Mouse (Mus musculus): ENCODE measurements at regions not wholly inside any gene's neighbourhood (a gene's known extent, or its start where the extent isn't known, plus 50 kb on each side); places are given as distances from the start of the nearest gene placed in this dataset.

DNA sequence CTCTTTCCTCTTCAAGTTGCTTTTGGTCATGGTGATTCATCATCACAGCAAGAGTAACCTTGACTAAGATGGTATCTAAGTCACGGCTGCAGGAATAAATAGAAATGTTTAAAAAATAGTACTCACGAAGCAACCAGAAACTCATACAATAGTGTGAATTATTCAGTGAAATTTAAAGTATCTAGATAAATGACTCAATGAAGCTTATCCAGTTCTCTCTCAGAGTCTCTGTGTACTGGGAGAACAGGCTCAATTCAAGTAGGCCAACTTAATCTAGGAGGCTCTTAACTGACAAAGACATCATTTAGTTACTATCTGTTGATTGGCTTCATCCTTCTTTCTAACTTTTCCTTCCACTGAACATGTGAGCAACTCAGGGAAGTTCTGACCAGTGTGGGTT, 175.5 kb upstream of the Pcdh15 start:
- Histone ChIP-seq H3K9me3 (ENCODE audit: control insufficient read depth, low read length) (no peaks in the 10 kb centered on the region), H3K27ac (replicated peaks; ENCODE audit: low read depth, low read length) (no peak overlapping the region), H3K36me3 (ENCODE audit: control insufficient read depth, insufficient read depth, low read length) (no peaks in the 10 kb centered on the region), H3K4me3 (replicated peaks; ENCODE audit: low read depth, low read length) (no peak overlapping the region), H3K4me2 (ENCODE audit: low read length) (no peak overlapping the region), H3K9ac (replicated peaks; ENCODE audit: low read length) (no peak overlapping the region), H3K4me1 (ENCODE audit: control insufficient read depth, insufficient read depth, low read length) (no peaks in the 10 kb centered on the region), H3K27me3 (ENCODE audit: control insufficient read depth, insufficient read depth, low read length) (no peaks in the 10 kb centered on the region)
- no peak for ATAC-seq (ENCODE audit: low FRiP score, low TSS enrichment)
- DNase-seq, result no peak
- WGBS, result 83% methylated on average over 2 of the region's 2 CpGs

DNA sequence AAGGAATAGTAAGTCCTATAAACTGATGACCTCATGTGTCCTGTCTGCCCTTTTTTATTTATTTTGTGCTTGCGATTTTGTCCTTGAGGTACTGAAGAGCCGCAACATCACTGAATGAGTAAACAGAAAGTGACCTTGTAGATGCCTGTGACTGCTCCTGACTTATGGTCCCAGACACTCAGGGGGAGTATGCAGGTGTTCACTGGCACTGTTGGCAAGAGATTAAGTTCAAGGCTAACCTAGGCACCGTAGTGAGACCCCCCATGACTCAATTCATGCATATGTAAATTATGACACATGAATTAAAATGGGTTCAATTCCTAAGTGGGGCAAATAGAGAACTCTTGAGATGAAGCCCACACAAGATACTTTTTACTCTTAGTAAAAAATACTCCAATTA, 142.2 kb upstream of the Pcdh15 start:
- Histone ChIP-seq H3K4me2 (ENCODE audit: low read length) (no peak overlapping the region), H3K27ac (replicated peaks; ENCODE audit: low read depth, low read length) (no peak overlapping the region), H3K9ac (replicated peaks; ENCODE audit: low read length) (no peak overlapping the region), H3K36me3 (ENCODE audit: control insufficient read depth, insufficient read depth, low read length) (no peaks in the 10 kb centered on the region), H3K9me3 (ENCODE audit: control insufficient read depth, low read length) (no peaks in the 10 kb centered on the region), H3K4me3 (replicated peaks; ENCODE audit: low read depth, low read length) (no peak overlapping the region), H3K27me3 (ENCODE audit: control insufficient read depth, insufficient read depth, low read length) (no peaks in the 10 kb centered on the region), H3K4me1 (ENCODE audit: control insufficient read depth, insufficient read depth, low read length) (no peaks in the 10 kb centered on the region)
- DNase-seq (no peak), ATAC-seq (ENCODE audit: low FRiP score, low TSS enrichment) (no peak)
- WGBS, result 68% methylated on average over 3 of the region's 3 CpGs

DNA sequence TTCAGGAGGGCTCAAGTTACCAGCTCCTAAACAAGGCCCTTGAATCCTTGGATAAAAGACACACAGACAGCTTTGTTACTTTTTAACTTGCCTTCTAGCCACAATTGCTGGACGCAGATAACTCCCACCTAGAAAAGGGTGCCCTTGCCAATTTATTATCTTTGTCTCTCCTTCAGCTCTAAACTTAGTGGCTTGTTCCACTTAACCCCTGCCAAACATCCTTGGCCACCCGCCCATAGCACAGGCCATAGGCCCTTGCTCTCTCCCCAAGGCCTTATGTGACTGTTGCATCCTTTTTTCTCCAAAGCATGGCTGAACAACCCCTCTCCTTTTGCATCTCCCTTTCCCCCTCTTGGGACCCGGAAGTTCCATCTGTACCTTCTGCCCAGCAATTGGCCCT, 139.1 kb upstream of the Pcdh15 start:
- WGBS, result 79% methylated on average over 3 of the region's 3 CpGs
- no peaks in the 10 kb centered on the region for H3K9me3 ChIP-seq (ENCODE audit: control insufficient read depth, low read length)
- no peak overlapping the region for H3K9ac ChIP-seq (replicated peaks; ENCODE audit: low read length)
- H3K4me1 ChIP-seq (ENCODE audit: control insufficient read depth, insufficient read depth, low read length), result no peaks in the 10 kb centered on the region
- DNase-seq (no peak), ATAC-seq (ENCODE audit: low FRiP score, low TSS enrichment) (no peak)
- H3K4me3 ChIP-seq (replicated peaks; ENCODE audit: low read depth, low read length), result no peak overlapping the region
- H3K36me3 ChIP-seq (ENCODE audit: control insufficient read depth, insufficient read depth, low read length), result no peaks in the 10 kb centered on the region
- H3K4me2 ChIP-seq (ENCODE audit: low read length), result no peak overlapping the region
- no peaks in the 10 kb centered on the region for H3K27me3 ChIP-seq (ENCODE audit: control insufficient read depth, insufficient read depth, low read length)
- no peak overlapping the region for H3K27ac ChIP-seq (replicated peaks; ENCODE audit: low read depth, low read length)

DNA sequence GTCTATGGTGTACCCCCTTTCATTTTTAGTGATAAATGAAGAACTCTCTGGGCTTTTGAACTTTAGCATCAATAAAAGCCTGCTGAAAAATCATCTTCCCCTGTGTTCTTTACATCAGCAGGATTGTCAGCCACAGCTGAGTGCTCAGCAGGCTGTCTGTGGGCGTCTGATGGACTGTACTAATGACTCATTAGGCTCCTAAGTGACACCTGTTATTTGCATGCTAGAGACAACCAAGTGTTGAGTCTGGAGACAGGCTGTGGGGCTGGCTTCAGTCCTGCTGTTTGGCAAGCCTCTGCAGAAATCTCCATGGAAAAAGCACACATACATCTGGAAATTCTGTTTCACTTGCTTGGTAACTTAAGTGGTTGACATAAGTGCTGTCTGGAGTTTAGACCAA, 117.8 kb upstream of the Pcdh15 start:
- no peak for DNase-seq
- WGBS, result 41% methylated on average over 1 of the region's 1 CpGs

DNA sequence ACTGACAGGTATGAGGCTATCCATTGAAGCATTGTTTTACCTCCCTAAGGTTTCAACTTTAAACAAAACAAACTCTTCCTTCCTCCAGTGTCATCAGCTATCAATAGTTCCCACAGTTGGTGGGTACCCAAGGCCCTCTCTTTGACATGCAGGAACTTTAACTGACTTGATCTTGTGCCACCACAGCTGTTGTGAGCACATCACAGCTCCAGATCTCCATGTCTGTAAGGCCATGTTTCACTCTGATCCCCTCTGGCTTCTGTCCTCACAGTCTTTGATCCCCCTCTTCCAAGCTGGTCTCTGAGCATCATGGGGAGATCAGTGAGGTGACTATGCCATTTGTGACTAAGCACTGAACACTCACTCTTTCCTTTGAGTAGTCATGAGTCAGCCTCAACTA, 110.8 kb upstream of the Pcdh15 start:
- no peaks in the 10 kb centered on the region for H3K4me1 ChIP-seq (ENCODE audit: control insufficient read depth, insufficient read depth, low read length)
- H3K36me3 ChIP-seq (ENCODE audit: control insufficient read depth, insufficient read depth, low read length), result no peaks in the 10 kb centered on the region
- no peak overlapping the region for H3K4me2 ChIP-seq (ENCODE audit: low read length)
- H3K9me3 ChIP-seq (ENCODE audit: control insufficient read depth, low read length), result no peaks in the 10 kb centered on the region
- H3K4me3 ChIP-seq (replicated peaks; ENCODE audit: low read depth, low read length), result no peak overlapping the region
- no peak for DNase-seq
- no peak overlapping the region for H3K9ac ChIP-seq (replicated peaks; ENCODE audit: low read length)
- H3K27ac ChIP-seq (replicated peaks; ENCODE audit: low read depth, low read length), result no peak overlapping the region
- no peak for ATAC-seq (ENCODE audit: low FRiP score, low TSS enrichment)
- no peaks in the 10 kb centered on the region for H3K27me3 ChIP-seq (ENCODE audit: control insufficient read depth, insufficient read depth, low read length)

More for the DNA sequence above, 117.8 kb upstream of the Pcdh15 start:
- no peak for ATAC-seq (ENCODE audit: low FRiP score, low TSS enrichment)
- Histone ChIP-seq H3K27ac (replicated peaks; ENCODE audit: low read depth, low read length) (no peak overlapping the region), H3K9ac (replicated peaks; ENCODE audit: low read length) (no peak overlapping the region), H3K4me3 (replicated peaks; ENCODE audit: low read depth, low read length) (no peak overlapping the region), H3K9me3 (ENCODE audit: control insufficient read depth, low read length) (no peaks in the 10 kb centered on the region), H3K4me2 (ENCODE audit: low read length) (no peak overlapping the region), H3K36me3 (ENCODE audit: control insufficient read depth, insufficient read depth, low read length) (no peaks in the 10 kb centered on the region), H3K27me3 (ENCODE audit: control insufficient read depth, insufficient read depth, low read length) (no peaks in the 10 kb centered on the region), H3K4me1 (ENCODE audit: control insufficient read depth, insufficient read depth, low read length) (no peaks in the 10 kb centered on the region)

DNA sequence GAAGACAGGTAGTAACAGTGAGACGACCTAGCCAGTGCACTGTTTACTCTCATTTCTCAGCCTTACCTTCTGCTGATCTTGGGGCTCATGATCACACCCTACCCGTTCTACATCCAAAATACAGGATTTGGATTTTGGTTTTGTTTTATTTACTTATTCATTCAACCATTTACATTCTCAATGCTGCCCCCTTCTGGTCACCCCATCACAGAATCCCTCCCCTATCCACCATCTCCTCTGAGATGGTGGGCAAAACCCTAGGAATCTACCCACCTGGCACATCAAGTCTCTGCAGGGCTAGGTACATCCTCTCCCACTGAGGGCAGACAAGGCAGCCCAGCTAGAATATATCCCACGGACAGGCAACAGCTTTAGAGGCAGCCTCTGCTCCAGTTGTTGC, 88.2 kb upstream of the Pcdh15 start:
- H3K27me3 ChIP-seq (ENCODE audit: control insufficient read depth, insufficient read depth, low read length), result no peaks in the 10 kb centered on the region
- no peak overlapping the region for H3K27ac ChIP-seq (replicated peaks; ENCODE audit: low read depth, low read length)
- H3K9me3 ChIP-seq (ENCODE audit: control insufficient read depth, low read length), result no peaks in the 10 kb centered on the region
- no peak overlapping the region for H3K4me3 ChIP-seq (replicated peaks; ENCODE audit: low read depth, low read length)
- 78% methylated on average over 3 of the region's 3 CpGs for WGBS
- no peak overlapping the region for H3K4me2 ChIP-seq (ENCODE audit: low read length)
- H3K4me1 ChIP-seq (ENCODE audit: control insufficient read depth, insufficient read depth, low read length), result no peaks in the 10 kb centered on the region
- no peaks in the 10 kb centered on the region for H3K36me3 ChIP-seq (ENCODE audit: control insufficient read depth, insufficient read depth, low read length)
- H3K9ac ChIP-seq (replicated peaks; ENCODE audit: low read length), result no peak overlapping the region
- DNase-seq (no peak), ATAC-seq (ENCODE audit: low FRiP score, low TSS enrichment) (no peak)

DNA sequence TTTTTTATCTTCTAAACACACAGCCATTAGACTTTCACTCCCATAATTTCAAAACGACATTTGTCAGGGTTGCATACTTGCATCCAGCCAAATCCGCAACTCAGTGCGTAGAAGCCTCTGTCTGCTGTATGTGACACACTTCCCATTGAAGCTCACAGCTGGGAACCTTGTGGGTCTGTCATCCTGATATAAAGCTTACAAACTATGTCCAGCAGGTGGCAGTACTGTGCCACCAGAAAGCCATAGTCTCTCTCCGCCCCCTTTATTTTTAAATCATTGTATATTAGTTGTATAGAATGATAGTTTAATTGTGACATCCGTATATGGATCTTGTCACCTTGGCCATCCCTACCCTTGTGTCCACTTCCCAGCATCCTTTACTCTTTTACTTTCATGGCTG, 87.3 kb upstream of the Pcdh15 start:
- DNase-seq, result peak; percentile 28
- H3K9me3 ChIP-seq (ENCODE audit: control insufficient read depth, low read length), result no peaks in the 10 kb centered on the region
- no peaks in the 10 kb centered on the region for H3K4me1 ChIP-seq (ENCODE audit: control insufficient read depth, insufficient read depth, low read length)
- H3K27ac ChIP-seq (replicated peaks; ENCODE audit: low read depth, low read length), result no peak overlapping the region
- 65% methylated on average over 5 of the region's 5 CpGs for WGBS
- ATAC-seq (ENCODE audit: low FRiP score, low TSS enrichment), result no peak
- no peak overlapping the region for H3K4me2 ChIP-seq (ENCODE audit: low read length)
- no peaks in the 10 kb centered on the region for H3K27me3 ChIP-seq (ENCODE audit: control insufficient read depth, insufficient read depth, low read length)
- no peak overlapping the region for H3K4me3 ChIP-seq (replicated peaks; ENCODE audit: low read depth, low read length)
- no peak overlapping the region for H3K9ac ChIP-seq (replicated peaks; ENCODE audit: low read length)
- no peaks in the 10 kb centered on the region for H3K36me3 ChIP-seq (ENCODE audit: control insufficient read depth, insufficient read depth, low read length)

DNA sequence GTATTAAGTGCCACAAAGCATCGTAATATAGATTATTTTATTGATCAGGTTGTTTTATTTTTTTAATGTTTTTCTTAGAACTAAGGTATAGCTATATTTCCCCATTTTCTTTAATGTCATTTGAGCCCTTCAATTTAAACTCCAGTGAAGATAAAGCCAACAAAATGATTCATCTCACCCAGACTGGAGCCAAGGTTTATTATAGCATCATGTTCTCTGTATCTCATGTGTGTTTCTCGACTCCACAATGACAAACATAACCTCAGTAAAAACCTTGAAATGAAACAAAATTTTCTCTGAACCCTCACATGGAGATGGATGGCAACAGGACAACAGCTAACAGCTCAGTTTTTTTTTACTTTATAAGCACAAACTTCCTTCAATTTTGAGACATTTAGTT, 61.7 kb upstream of the Pcdh15 start:
- Histone ChIP-seq H3K27me3 (ENCODE audit: control insufficient read depth, insufficient read depth, low read length) (no peaks in the 10 kb centered on the region), H3K36me3 (ENCODE audit: control insufficient read depth, insufficient read depth, low read length) (no peaks in the 10 kb centered on the region), H3K4me2 (ENCODE audit: low read length) (no peak overlapping the region), H3K27ac (replicated peaks; ENCODE audit: low read depth, low read length) (no peak overlapping the region), H3K4me1 (ENCODE audit: control insufficient read depth, insufficient read depth, low read length) (no peaks in the 10 kb centered on the region), H3K4me3 (replicated peaks; ENCODE audit: low read depth, low read length) (no peak overlapping the region), H3K9ac (replicated peaks; ENCODE audit: low read length) (no peak overlapping the region), H3K9me3 (ENCODE audit: control insufficient read depth, low read length) (no peaks in the 10 kb centered on the region; the same call in 1 of the 2 replicates)
- WGBS, result 81% methylated on average over 2 of the region's 2 CpGs
- ATAC-seq (ENCODE audit: low FRiP score, low TSS enrichment), result no peak
- DNase-seq, result no peak

DNA sequence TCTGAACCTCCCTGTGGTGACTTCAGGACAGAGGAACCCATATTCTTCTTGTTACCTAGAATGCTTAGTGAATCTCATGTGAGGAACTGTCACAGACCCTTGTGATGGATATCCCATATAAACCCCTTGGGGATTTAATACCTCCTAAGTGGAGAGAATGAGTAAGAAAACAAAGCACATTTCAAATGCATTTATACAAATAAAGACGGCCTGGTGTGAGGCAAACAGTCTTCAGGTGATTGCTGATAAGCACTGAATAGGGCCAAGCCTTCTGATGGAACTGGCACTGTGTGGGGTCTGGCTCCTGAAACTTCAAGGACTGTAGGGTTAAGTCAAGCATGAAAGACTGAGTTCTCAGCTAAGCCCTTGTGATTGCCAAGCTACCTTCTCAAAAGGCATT, 59.6 kb upstream of the Pcdh15 start:
- DNase-seq (no peak), ATAC-seq (ENCODE audit: low FRiP score, low TSS enrichment) (no peak)
- WGBS, result 14% methylated on average over 1 of the region's 1 CpGs

More for the DNA sequence above, 59.6 kb upstream of the Pcdh15 start:
- Histone ChIP-seq H3K9ac (replicated peaks; ENCODE audit: low read length) (no peak overlapping the region), H3K4me2 (ENCODE audit: low read length) (no peak overlapping the region), H3K4me3 (replicated peaks; ENCODE audit: low read depth, low read length) (no peak overlapping the region), H3K27me3 (ENCODE audit: control insufficient read depth, insufficient read depth, low read length) (no peaks in the 10 kb centered on the region), H3K36me3 (ENCODE audit: control insufficient read depth, insufficient read depth, low read length) (no peaks in the 10 kb centered on the region), H3K9me3 (ENCODE audit: control insufficient read depth, low read length) (no peaks in the 10 kb centered on the region; the same call in 1 of the 2 replicates), H3K27ac (replicated peaks; ENCODE audit: low read depth, low read length) (no peak overlapping the region), H3K4me1 (ENCODE audit: control insufficient read depth, insufficient read depth, low read length) (no peaks in the 10 kb centered on the region)
